Mouse (Mus musculus) ES-Bruce4 (cell line): Measurements from ENCODE around the gene Echdc2. TPM values are rescaled to one million over a fixed set of nuclear protein-coding genes. Genes with fewer than 3 reads are reported as not detected.
"Not testable (repeated sequence)": the region's sequence is repeated elsewhere in the genome, so short reads cannot be mapped to it uniquely, and the experiment has no call there.

Source experiments
- H3K27ac ChIP-seq: 2 replicates; pipeline ENCODE4 v1.5.1; 2012; ENCODE audit warnings: low read length, inconsistent platforms; ENCODE audit not compliant: insufficient read depth
- H3K27me3 ChIP-seq: 2 replicates; pipeline ENCODE4 v1.6.1; 2012; ENCODE audit warnings: mild to moderate bottlenecking, low read length, inconsistent platforms; ENCODE audit not compliant: control insufficient read depth, poor library complexity, insufficient read depth, severe bottlenecking
- H3K36me3 ChIP-seq: 2 replicates; pipeline ENCODE4 v1.6.1; 2012; ENCODE audit warnings: inconsistent platforms, mild to moderate bottlenecking, low read length, moderate library complexity; ENCODE audit not compliant: control insufficient read depth, poor library complexity, insufficient read depth, severe bottlenecking
- H3K4me1 ChIP-seq: one replicate; pipeline ENCODE4 v1.8.1; 2011; ENCODE audit warnings: low read length; ENCODE audit not compliant: control insufficient read depth, insufficient read depth
- H3K4me3 ChIP-seq: 2 replicates; pipeline ENCODE4 v1.5.1; 2011; ENCODE audit warnings: low read depth, mild to moderate bottlenecking, low read length
- H3K9ac ChIP-seq: 2 replicates; pipeline ENCODE4 v1.6.1; 2012; ENCODE audit warnings: low read depth, mild to moderate bottlenecking, inconsistent platforms; ENCODE audit not compliant: poor library complexity, severe bottlenecking
- H3K9me3 ChIP-seq: replicated peaks from 2 replicates; pipeline ENCODE4 v1.6.1; 2012; ENCODE audit warnings: mild to moderate bottlenecking, low read length, inconsistent platforms; ENCODE audit not compliant: control insufficient read depth, poor library complexity, insufficient read depth, severe bottlenecking
- CTCF ChIP-seq: IDR thresholded peaks from one replicate; pipeline ENCODE4 v1.8.1; 2011; ENCODE audit warnings: low read depth, low read length
- EP300 ChIP-seq: IDR thresholded peaks from 2 replicates; pipeline ENCODE4 v1.6.1; 2011; ENCODE audit warnings: low read depth, low read length; ENCODE audit not compliant: insufficient read depth
- POLR2A ChIP-seq: IDR thresholded peaks from one replicate; pipeline ENCODE4 v1.8.1; 2011; ENCODE audit warnings: low read length; ENCODE audit not compliant: insufficient read depth
- polyA plus RNA-seq: library from polyadenylated mRNA; stranded (reverse); fragments of >200 nt; gene quantifications from 2 replicates; pipeline ENCODE4 v1.2.4, GENCODE M21; 2011; ENCODE audit warnings: low read depth; ENCODE audit not compliant: missing spikeins, insufficient read depth, insufficient read length

Gene Echdc2
- polyA plus RNA-seq, 1 experiment: 52.8 TPM

- H3K9me3 ChIP-seq: no peaks in the 10 kb centered on the region; the same call in 1 of the 2 replicates
- no peaks in the 10 kb centered on the region for H3K27me3 ChIP-seq
- TF ChIP-seq EP300 (no peak), CTCF (no peak), POLR2A (no peak)
- no peak overlapping the region for H3K9ac ChIP-seq
- H3K27ac ChIP-seq: no peak overlapping the region
- no peaks in the 10 kb centered on the region for H3K36me3 ChIP-seq
- H3K4me1 ChIP-seq: peaks cover 2% of the 10 kb centered on the region
- no peak overlapping the region for H3K4me3 ChIP-seq
Observed at GRCm38 (mm10) chr4:108126260-108126659, 39.0 kb upstream of the Echdc2 start.

DNA sequence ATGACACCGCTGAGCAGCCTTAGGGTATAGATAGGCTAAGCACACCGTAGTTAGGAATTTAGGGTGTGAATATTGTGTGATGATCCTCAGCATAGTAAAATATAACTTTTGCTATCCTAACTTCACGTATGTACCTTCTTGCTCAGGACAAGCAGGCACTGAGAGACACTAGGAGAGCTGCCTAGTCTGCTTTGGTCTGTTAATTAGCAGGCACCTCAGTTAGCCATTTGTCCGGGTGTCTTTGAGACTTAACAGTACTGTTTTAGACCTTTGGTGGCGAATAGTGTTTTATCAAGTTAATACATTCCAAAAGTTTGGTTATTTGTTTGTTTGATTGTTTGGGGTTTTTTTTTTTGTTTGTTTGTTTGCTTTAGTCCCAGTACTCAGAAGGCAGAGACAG lies 37.7 kb upstream of the Echdc2 start:
- TF ChIP-seq CTCF (no peak), EP300 (no peak), POLR2A (no peak)
- no peaks in the 10 kb centered on the region; the same call in 1 of the 2 replicates for H3K9me3 ChIP-seq
- no peak overlapping the region for H3K27ac ChIP-seq
- H3K36me3 ChIP-seq: no peaks in the 10 kb centered on the region
- H3K4me1 ChIP-seq: peaks cover 2% of the 10 kb centered on the region
- H3K4me3 ChIP-seq: no peak overlapping the region
- H3K27me3 ChIP-seq: no peaks in the 10 kb centered on the region
- no peak overlapping the region for H3K9ac ChIP-seq

DNA sequence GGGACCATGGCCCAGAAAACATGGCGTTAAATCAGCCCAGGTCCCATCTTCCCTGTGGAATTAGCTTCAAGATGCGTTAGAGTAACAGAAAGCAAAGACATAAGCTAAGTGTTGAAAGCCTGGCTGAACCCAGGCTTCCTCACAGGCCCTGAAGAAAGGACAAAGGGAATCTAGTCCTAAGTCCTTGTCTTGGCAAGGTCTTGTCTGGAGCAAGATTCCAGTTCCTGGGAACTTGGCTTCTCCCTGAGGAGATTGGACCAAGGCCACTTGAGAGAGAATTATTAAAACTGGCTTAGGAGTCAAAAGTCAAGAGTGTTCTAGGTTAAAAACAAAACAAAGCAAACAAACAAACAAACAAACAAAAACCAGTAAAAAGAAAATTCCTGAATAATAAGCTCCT lies 36.9 kb upstream of the Echdc2 start:
- no peak for TF ChIP-seq EP300
- TF ChIP-seq POLR2A: no peak
- TF ChIP-seq CTCF: no peak
- Histone ChIP-seq H3K27ac (no peak overlapping the region), H3K9ac (no peak overlapping the region), H3K27me3 (no peaks in the 10 kb centered on the region), H3K4me1 (peaks cover 2% of the 10 kb centered on the region), H3K4me3 (no peak overlapping the region), H3K9me3 (no peaks in the 10 kb centered on the region; the same call in 1 of the 2 replicates), H3K36me3 (no peaks in the 10 kb centered on the region)

GRCm38 (mm10) chr4:108130452-108130851 lies 34.8 kb upstream of the Echdc2 start:
- Histone ChIP-seq H3K27me3 (no peaks in the 10 kb centered on the region), H3K36me3 (no peaks in the 10 kb centered on the region), H3K4me3 (no peak overlapping the region), H3K27ac (no peak overlapping the region), H3K9me3 (no peaks in the 10 kb centered on the region; the same call in 1 of the 2 replicates), H3K9ac (no peak overlapping the region), H3K4me1 (peaks cover 2% of the 10 kb centered on the region)
- TF ChIP-seq EP300: no peak
- TF ChIP-seq CTCF: no peak
- TF ChIP-seq POLR2A: no peak

- no peak overlapping the region for H3K27ac ChIP-seq
- no peak overlapping the region for H3K4me3 ChIP-seq
- no peaks in the 10 kb centered on the region for H3K4me1 ChIP-seq
- H3K36me3 ChIP-seq: no peaks in the 10 kb centered on the region
- no peaks in the 10 kb centered on the region for H3K27me3 ChIP-seq
- no peak overlapping the region for H3K9ac ChIP-seq
- TF ChIP-seq CTCF (no peak), POLR2A (no peak), EP300 (no peak)
- H3K9me3 ChIP-seq: no peaks in the 10 kb centered on the region
Observed at GRCm38 (mm10) chr4:108136938-108137337, 28.3 kb upstream of the Echdc2 start.

DNA sequence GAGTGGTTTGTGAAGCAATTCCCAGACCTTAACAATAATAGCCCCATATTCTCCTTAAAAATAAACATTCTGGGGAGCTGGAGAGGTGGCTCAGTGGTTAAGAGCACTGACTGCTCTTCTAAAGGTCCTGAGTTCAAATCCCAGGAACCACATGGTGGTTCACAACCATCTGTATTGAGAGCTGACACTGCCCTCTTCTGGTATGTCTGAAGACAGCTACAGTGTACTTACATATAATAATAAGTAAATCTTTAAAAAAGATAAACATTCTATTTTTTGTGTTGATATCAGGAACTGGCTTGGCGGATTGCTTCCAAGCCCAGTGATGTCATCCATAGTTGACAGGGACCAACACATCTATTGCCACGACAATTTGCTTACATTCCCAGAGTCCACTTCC lies 22.1 kb upstream of the Echdc2 start:
- not testable (repeated sequence) for H3K9ac ChIP-seq, H3K27ac ChIP-seq, H3K36me3 ChIP-seq, H3K4me1 ChIP-seq, H3K27me3 ChIP-seq, H3K4me3 ChIP-seq
- peaks cover 12% of the 10 kb centered on the region for H3K9me3 ChIP-seq
